Mouse (Mus musculus): ENCODE data around the gene Gsdme. TPM values are rescaled to one million over a fixed set of nuclear protein-coding genes. Genes with fewer than 3 reads are reported as not detected.

Gene Gsdme
- polyA plus RNA-seq, 1 experiment from 2014 or later = 41.7 TPM

DNA sequence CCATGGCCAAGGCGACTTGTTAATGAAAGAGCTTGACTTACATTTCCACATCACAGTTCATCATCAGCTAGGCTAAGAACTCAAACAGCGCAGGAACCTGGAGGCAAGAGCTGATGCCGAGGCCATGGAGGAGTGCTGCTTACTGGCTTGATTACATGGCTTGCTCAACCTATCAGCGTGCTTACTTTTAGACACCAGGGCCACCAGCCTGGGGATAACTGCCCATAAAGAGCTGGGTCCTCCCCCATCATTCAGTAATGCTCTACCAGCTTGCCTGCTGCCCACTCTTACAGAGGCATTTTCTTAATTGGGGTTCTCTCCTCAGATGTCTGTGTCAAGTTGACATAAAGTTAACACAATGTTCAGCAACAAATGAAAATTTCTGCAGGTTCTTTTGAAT lies 58.6 kb downstream of the Gsdme start:
- Histone ChIP-seq H3K4me1 (replicated peaks) (no peaks in the 10 kb centered on the region), H3K27me3 (ENCODE audit: insufficient read depth, poor library complexity, severe bottlenecking) (no peaks in the 10 kb centered on the region), H3K9me3 (no peaks in the 10 kb centered on the region), H3K27ac (no peak overlapping the region), H3K4me3 (no peak overlapping the region), H3K36me3 (peaks cover 2% of the 10 kb centered on the region; the same call in 1 of the 2 replicates)
- DNase-seq (ENCODE audit: low spot score) = no peak
- WGBS = 91% methylated on average over 4 of the region's 4 CpGs

GRCm38 (mm10) chr6:50204356-50204755 lies 59.3 kb downstream of the Gsdme start:
- DNase-seq (ENCODE audit: low spot score) = no peak
- H3K4me3 ChIP-seq = no peak overlapping the region
- WGBS = 89% methylated on average over 4 of the region's 4 CpGs
- no peaks in the 10 kb centered on the region for H3K4me1 ChIP-seq (replicated peaks)
- H3K27me3 ChIP-seq (ENCODE audit: insufficient read depth, poor library complexity, severe bottlenecking) = no peaks in the 10 kb centered on the region
- no peak overlapping the region for H3K27ac ChIP-seq
- H3K36me3 ChIP-seq = peaks cover 2% of the 10 kb centered on the region; the same call in 1 of the 2 replicates
- no peaks in the 10 kb centered on the region for H3K9me3 ChIP-seq

- no peak for DNase-seq (ENCODE audit: low spot score)
- WGBS = 90% methylated on average over 5 of the region's 5 CpGs
- no peaks in the 10 kb centered on the region for H3K4me1 ChIP-seq (replicated peaks)
- H3K9me3 ChIP-seq = no peaks in the 10 kb centered on the region
- no peak overlapping the region for H3K4me3 ChIP-seq
- H3K36me3 ChIP-seq = peaks cover 48% of the 10 kb centered on the region
- H3K27me3 ChIP-seq (ENCODE audit: insufficient read depth, poor library complexity, severe bottlenecking) = no peaks in the 10 kb centered on the region
- H3K27ac ChIP-seq = no peak overlapping the region
These were observed 69.8 kb downstream of the Gsdme start for GRCm38 (mm10) chr6:50193851-50194250.

DNA sequence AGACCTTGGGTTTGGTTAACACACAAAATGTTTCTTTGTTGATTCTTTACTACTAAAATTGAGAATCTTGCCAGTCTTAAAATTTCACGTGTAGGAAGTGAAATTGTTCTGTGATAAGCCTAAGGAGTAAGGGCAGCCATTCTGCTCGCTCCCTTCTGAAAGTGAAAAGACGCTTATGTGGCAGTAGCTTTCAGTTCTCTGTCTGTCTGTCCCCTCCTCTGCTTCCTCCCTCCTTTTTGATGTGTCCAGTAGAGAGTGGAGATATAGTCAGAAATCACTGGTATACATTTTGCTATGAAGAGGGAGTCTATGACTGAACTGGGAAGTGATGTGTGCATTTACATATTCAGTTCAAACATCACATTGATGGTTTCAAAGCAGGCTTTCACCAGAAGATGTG lies 70.8 kb downstream of the Gsdme start:
- WGBS = 89% methylated on average over 3 of the region's 3 CpGs
- peaks cover 43% of the 10 kb centered on the region for H3K36me3 ChIP-seq
- no peaks in the 10 kb centered on the region for H3K9me3 ChIP-seq
- H3K27me3 ChIP-seq (ENCODE audit: insufficient read depth, poor library complexity, severe bottlenecking) = no peaks in the 10 kb centered on the region
- DNase-seq (ENCODE audit: low spot score) = no peak
- no peaks in the 10 kb centered on the region for H3K4me1 ChIP-seq (replicated peaks)
- H3K27ac ChIP-seq = no peak overlapping the region
- no peak overlapping the region for H3K4me3 ChIP-seq

DNA sequence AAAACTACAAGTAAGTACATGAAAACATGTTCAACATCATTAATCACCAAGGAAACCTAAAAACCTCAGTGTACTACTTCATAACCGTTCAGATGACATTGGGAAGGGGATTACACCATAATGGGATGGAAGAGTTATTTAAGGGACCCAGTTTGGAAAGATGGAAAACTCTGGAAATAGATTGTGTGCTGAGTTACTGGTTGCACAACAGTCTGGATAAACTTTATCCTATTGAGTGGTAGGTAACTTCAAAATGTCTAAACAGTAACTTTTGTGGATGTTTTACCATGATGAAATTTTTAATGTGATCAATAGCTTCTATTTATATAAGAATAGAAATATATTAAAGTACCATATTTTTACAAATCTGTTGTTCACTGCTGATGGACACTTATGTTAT lies 71.5 kb downstream of the Gsdme start:
- Histone ChIP-seq H3K27ac (no peak overlapping the region), H3K36me3 (peaks cover 37% of the 10 kb centered on the region), H3K9me3 (no peaks in the 10 kb centered on the region), H3K27me3 (ENCODE audit: insufficient read depth, poor library complexity, severe bottlenecking) (no peaks in the 10 kb centered on the region), H3K4me1 (replicated peaks) (no peaks in the 10 kb centered on the region), H3K4me3 (no peak overlapping the region)
- DNase-seq (ENCODE audit: low spot score) = no peak
- 88% methylated on average over 1 of the region's 1 CpGs for WGBS

- Histone ChIP-seq H3K9me3 (no peaks in the 10 kb centered on the region), H3K27me3 (ENCODE audit: insufficient read depth, poor library complexity, severe bottlenecking) (no peaks in the 10 kb centered on the region), H3K36me3 (peaks cover 35% of the 10 kb centered on the region), H3K27ac (no peak overlapping the region), H3K4me1 (replicated peaks) (no peaks in the 10 kb centered on the region), H3K4me3 (no peak overlapping the region)
- 91% methylated on average over 3 of the region's 3 CpGs for WGBS
- DNase-seq (ENCODE audit: low spot score) = no peak
These were observed 72.1 kb downstream of the Gsdme start for GRCm38 (mm10) chr6:50191605-50192004.

GRCm38 (mm10) chr6:50189376-50189775 lies 74.3 kb downstream of the Gsdme start:
- no peak overlapping the region for H3K27ac ChIP-seq
- H3K4me3 ChIP-seq = no peak overlapping the region
- no peaks in the 10 kb centered on the region for H3K4me1 ChIP-seq (replicated peaks)
- H3K36me3 ChIP-seq = peaks cover 40% of the 10 kb centered on the region
- H3K27me3 ChIP-seq (ENCODE audit: insufficient read depth, poor library complexity, severe bottlenecking) = no peaks in the 10 kb centered on the region
- no peaks in the 10 kb centered on the region for H3K9me3 ChIP-seq
- no peak for DNase-seq (ENCODE audit: low spot score)

GRCm38 (mm10) chr6:50187955-50188354 lies 75.7 kb downstream of the Gsdme start:
- WGBS = 90% methylated on average over 4 of the region's 4 CpGs
- Histone ChIP-seq H3K36me3 (peaks cover 45% of the 10 kb centered on the region), H3K9me3 (no peaks in the 10 kb centered on the region), H3K27ac (no peak overlapping the region), H3K27me3 (ENCODE audit: insufficient read depth, poor library complexity, severe bottlenecking) (no peaks in the 10 kb centered on the region), H3K4me3 (no peak overlapping the region), H3K4me1 (replicated peaks) (no peaks in the 10 kb centered on the region)
- no peak for DNase-seq (ENCODE audit: low spot score)

DNA sequence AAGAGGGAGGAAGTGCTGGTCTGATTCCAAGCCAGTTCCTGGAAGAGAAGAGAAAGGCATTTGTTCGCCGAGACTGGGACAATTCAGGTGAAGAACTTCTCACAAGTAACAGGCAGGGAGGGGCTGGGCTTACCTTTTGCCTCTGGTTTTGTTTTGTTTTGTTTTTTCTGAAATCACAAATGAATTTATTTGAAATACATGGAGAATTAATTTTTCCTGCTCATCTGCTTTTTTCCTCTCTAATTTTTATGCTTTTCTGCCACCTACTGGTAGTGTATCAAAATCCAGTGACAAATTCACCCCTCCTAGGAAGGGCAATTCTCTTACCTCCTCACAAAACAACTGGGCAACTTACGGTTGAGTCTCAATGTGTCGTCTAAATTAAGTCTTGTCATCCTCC lies 83.5 kb downstream of the Gsdme start:
- no peaks in the 10 kb centered on the region for H3K4me1 ChIP-seq (replicated peaks)
- H3K4me3 ChIP-seq = no peak overlapping the region
- H3K27me3 ChIP-seq (ENCODE audit: insufficient read depth, poor library complexity, severe bottlenecking) = no peaks in the 10 kb centered on the region
- peaks cover 34% of the 10 kb centered on the region for H3K36me3 ChIP-seq
- H3K27ac ChIP-seq = no peak overlapping the region
- H3K9me3 ChIP-seq = no peaks in the 10 kb centered on the region
- 87% methylated on average over 4 of the region's 4 CpGs for WGBS
- DNase-seq (ENCODE audit: low spot score) = no peak

DNA sequence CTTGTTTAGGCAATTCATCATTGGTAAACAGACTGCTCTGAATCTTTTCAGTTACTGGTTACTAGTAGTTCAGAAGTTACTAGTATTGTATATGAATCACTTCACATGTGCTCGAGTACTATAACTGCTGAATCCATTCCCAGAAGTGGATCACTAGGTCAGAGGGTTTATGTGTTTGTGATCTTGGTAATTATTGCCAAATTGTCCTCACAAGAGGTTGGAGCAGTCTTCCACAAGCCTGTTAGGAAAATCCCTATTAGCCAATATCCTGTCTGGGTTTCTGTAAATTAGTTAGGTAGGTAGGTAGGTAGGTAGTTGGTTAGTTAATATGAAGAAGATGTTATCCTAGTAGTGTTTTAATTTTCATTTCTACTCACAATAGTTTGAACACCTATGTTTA lies 87.9 kb downstream of the Gsdme start:
- Histone ChIP-seq H3K9me3 (0 out of 2 replicates have a peak, but pooled peaks cover 5% of the 10 kb centered on the region), H3K4me1 (replicated peaks) (no peaks in the 10 kb centered on the region), H3K4me3 (no peak overlapping the region), H3K27me3 (ENCODE audit: insufficient read depth, poor library complexity, severe bottlenecking) (no peaks in the 10 kb centered on the region), H3K36me3 (peaks cover 22% of the 10 kb centered on the region), H3K27ac (no peak overlapping the region)
- WGBS = 95% methylated on average over 1 of the region's 1 CpGs
- no peak for DNase-seq (ENCODE audit: low spot score)

DNA sequence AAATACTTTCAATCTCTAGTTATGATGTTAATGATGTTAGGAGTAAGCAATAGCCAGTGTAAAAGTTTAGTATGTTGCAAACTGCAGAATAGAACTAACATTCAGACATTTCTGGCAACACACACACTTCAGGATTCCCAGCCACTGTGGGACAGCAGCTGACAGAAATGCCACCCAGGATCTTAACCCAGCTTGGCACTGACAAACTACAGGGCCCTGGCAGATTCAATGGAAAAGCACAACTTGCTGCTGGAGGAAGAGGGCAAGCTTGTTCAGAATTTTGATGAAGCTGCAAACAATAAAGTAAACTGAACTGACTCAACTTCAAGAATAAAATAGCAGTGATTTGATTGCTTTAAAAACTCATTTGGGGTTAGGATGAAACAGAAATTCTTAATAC lies 93.9 kb downstream of the Gsdme start:
- Histone ChIP-seq H3K27me3 (ENCODE audit: insufficient read depth, poor library complexity, severe bottlenecking) (no peaks in the 10 kb centered on the region), H3K4me3 (no peak overlapping the region), H3K9me3 (0 out of 2 replicates have a peak, but pooled peaks cover 5% of the 10 kb centered on the region), H3K36me3 (peaks cover 32% of the 10 kb centered on the region), H3K27ac (no peak overlapping the region), H3K4me1 (replicated peaks) (no peaks in the 10 kb centered on the region)
- no peak for DNase-seq (ENCODE audit: low spot score)

DNA sequence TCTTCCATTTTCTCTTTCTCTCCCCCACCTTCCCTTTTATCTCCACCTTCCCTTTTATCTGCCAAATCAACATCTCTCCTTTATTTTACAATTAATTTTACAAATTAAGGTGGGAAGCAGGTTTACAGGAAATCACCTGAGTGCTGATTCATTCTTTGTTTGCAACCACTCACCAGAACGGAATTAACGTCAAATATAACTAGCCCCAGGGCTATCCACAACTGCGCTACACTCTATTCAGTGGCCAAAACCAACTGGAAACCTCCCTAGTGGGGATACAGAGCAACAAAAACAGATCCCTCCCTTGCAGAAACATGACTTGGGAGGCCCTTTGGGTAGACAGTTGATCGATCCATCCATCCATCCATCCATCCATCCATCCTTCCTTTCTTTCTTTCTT lies 94.8 kb downstream of the Gsdme start:
- Histone ChIP-seq H3K9me3 (0 out of 2 replicates have a peak, but pooled peaks cover 5% of the 10 kb centered on the region), H3K27ac (no peak overlapping the region), H3K27me3 (ENCODE audit: insufficient read depth, poor library complexity, severe bottlenecking) (no peaks in the 10 kb centered on the region), H3K36me3 (peaks cover 30% of the 10 kb centered on the region), H3K4me1 (replicated peaks) (no peaks in the 10 kb centered on the region), H3K4me3 (no peak overlapping the region)
- no peak for DNase-seq (ENCODE audit: low spot score)
- 93% methylated on average over 4 of the region's 4 CpGs for WGBS

GRCm38 (mm10) chr6:50163013-50163412 lies 100.6 kb downstream of the Gsdme start:
- DNase-seq (ENCODE audit: low spot score) = no peak
- Histone ChIP-seq H3K9me3 (no peaks in the 10 kb centered on the region), H3K4me3 (no peak overlapping the region), H3K36me3 (peaks cover 22% of the 10 kb centered on the region), H3K4me1 (replicated peaks) (no peaks in the 10 kb centered on the region), H3K27me3 (ENCODE audit: insufficient read depth, poor library complexity, severe bottlenecking) (no peaks in the 10 kb centered on the region), H3K27ac (no peak overlapping the region)
- 92% methylated on average over 3 of the region's 3 CpGs for WGBS

- WGBS = 86% methylated on average over 6 of the region's 6 CpGs
- Histone ChIP-seq H3K27ac (no peak overlapping the region), H3K36me3 (peaks cover 15% of the 10 kb centered on the region; the same call in 1 of the 2 replicates), H3K9me3 (no peaks in the 10 kb centered on the region), H3K4me1 (replicated peaks) (no peaks in the 10 kb centered on the region), H3K27me3 (ENCODE audit: insufficient read depth, poor library complexity, severe bottlenecking) (no peaks in the 10 kb centered on the region), H3K4me3 (no peak overlapping the region)
- DNase-seq (ENCODE audit: low spot score) = no peak
These were observed 103.8 kb downstream of the Gsdme start for GRCm38 (mm10) chr6:50159842-50160241.

Data from hindbrain, embryonic 10.5 days (tissue).